Mouse (Mus musculus) heart, embryonic 16.5 days (tissue): ENCODE data around the gene Col1a2. TPM values are rescaled to one million over a fixed set of nuclear protein-coding genes. Genes with fewer than 3 reads are reported as not detected.

Source experiments
- ATAC-seq: fragments of 200-750 bp; cut with Nextera tagmentation; replicated peaks from 2 replicates; pipeline ENCODE4 v1.8.0; 2017; ENCODE audit warnings: moderate number of reproducible peaks; ENCODE audit not compliant: insufficient read depth, low FRiP score; ENCODE audit errors: extremely low read depth
- H3K27ac ChIP-seq: fragments of 300-500 bp; sonication (generic); 2 replicates; pipeline ENCODE4 v1.5.1; 2014; ENCODE audit warnings: mild to moderate bottlenecking, low read length, control low read depth, moderate library complexity
- H3K27me3 ChIP-seq: fragments of 300-500 bp; sonication (generic); 2 replicates; pipeline ENCODE4 v1.6.1; 2014; ENCODE audit warnings: low read length, mixed read lengths; ENCODE audit not compliant: control insufficient read depth, insufficient read depth
- H3K36me3 ChIP-seq: fragments of 300-500 bp; sonication (generic); 2 replicates; pipeline ENCODE4 v1.6.1; 2014; ENCODE audit not compliant: control insufficient read depth, insufficient read depth
- H3K4me1 ChIP-seq: fragments of 300-500 bp; sonication (generic); 2 replicates; pipeline ENCODE4 v1.6.1; 2014; ENCODE audit warnings: low read length, mixed read lengths; ENCODE audit not compliant: control insufficient read depth, insufficient read depth
- H3K4me2 ChIP-seq: fragments of 300-500 bp; sonication (generic); 2 replicates; pipeline ENCODE4 v1.6.1; 2014; ENCODE audit warnings: low read depth, mild to moderate bottlenecking, control low read depth, low read length
- H3K4me3 ChIP-seq: fragments of 300-500 bp; sonication (generic); 2 replicates; pipeline ENCODE4 v1.5.1; 2014; ENCODE audit warnings: mild to moderate bottlenecking, control low read depth, low read length
- H3K9ac ChIP-seq: fragments of 300-500 bp; sonication (generic); 2 replicates; pipeline ENCODE4 v1.6.1; 2014; ENCODE audit warnings: low read length, control low read depth
- H3K9me3 ChIP-seq: fragments of 300-500 bp; sonication (generic); replicated peaks from 2 replicates; pipeline ENCODE4 v1.6.1; 2016; ENCODE audit warnings: low read length; ENCODE audit not compliant: control insufficient read depth
- WGBS: fragments of 180-500 bp; shearing (Covaris S2); extraction: QIAGEN DNeasy Blood & Tissue Kit; methylation state at CpG from one replicate; pipeline ENCODE4 v1.1.7; 2014; 5-methylcytosine and 5-hydroxymethylcytosine counted together
- polyA plus RNA-seq: library from polyadenylated mRNA; unstranded; fragments of >200 nt; fragmentation: Nextera tagmentation; extraction: Ambion mirVana; gene quantifications from 2 replicates; pipeline ENCODE4 v1.2.1, GENCODE M21; 2015

The Col1a2 gene
- polyA plus RNA-seq, 1 experiment from 2014 or later = 382 TPM

DNA sequence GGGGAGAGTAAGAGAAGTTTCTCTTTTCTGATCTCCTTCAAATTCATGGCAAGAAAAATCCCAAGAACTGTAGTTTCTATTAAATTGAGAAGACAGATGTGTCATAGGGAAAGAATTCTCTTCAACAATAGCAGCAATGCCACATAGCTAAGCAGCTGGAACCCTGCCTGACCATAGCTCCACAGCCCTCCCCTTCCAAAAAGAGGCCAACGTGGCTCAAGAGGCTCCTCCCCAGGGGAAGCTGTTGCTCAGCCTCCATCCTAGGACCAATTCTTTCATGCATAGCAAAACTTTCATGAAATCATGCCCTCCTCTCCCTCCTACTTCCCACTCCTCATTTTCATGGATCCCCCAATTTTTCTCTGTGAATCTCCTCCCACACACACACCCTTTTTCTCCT is 16.3 kb upstream of the Col1a2 start:
- H3K27ac ChIP-seq = peak overlapping the region; percentile 85
- ATAC-seq = peak; percentile 47; the same call in 1 of the 2 replicates
- H3K4me1 ChIP-seq = peaks cover 14% of the 10 kb centered on the region
- 4% methylated on average over 1 of the region's 1 CpGs for WGBS
- H3K36me3 ChIP-seq = no peaks in the 10 kb centered on the region
- H3K9ac ChIP-seq = no peak overlapping the region
- peak overlapping the region; percentile 24 for H3K4me2 ChIP-seq
- H3K27me3 ChIP-seq = no peaks in the 10 kb centered on the region
- no peaks in the 10 kb centered on the region for H3K9me3 ChIP-seq
- no peak overlapping the region for H3K4me3 ChIP-seq

DNA sequence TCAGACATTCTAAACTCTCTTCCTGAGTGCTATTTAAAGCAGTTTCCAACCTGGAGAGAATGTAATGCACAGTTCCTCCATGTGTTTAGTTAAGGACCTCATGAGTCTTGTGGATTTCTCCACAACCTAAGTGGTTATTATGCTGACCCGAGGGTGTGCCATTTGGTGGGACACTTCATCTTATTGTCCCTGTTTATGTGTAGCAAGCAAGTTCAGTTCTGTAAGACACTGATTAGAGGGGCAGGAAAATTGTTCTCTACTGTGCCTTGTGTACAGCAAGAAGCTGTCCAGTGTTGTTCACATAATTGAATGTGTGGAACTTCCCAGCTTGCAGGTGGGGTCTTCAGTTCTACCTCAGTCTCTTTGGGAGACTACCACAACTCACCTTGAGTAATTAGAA is 15.6 kb upstream of the Col1a2 start:
- H3K4me1 ChIP-seq = peaks cover 14% of the 10 kb centered on the region
- H3K9ac ChIP-seq = peak overlapping the region; percentile 13; the same call in 1 of the 2 replicates
- H3K36me3 ChIP-seq = no peaks in the 10 kb centered on the region
- H3K27me3 ChIP-seq = no peaks in the 10 kb centered on the region
- H3K4me3 ChIP-seq = no peak overlapping the region
- H3K27ac ChIP-seq = peak overlapping the region; percentile 85
- peak overlapping the region; percentile 24 for H3K4me2 ChIP-seq
- 31% methylated on average over 1 of the region's 1 CpGs for WGBS
- no peaks in the 10 kb centered on the region for H3K9me3 ChIP-seq
- no peak for ATAC-seq

DNA sequence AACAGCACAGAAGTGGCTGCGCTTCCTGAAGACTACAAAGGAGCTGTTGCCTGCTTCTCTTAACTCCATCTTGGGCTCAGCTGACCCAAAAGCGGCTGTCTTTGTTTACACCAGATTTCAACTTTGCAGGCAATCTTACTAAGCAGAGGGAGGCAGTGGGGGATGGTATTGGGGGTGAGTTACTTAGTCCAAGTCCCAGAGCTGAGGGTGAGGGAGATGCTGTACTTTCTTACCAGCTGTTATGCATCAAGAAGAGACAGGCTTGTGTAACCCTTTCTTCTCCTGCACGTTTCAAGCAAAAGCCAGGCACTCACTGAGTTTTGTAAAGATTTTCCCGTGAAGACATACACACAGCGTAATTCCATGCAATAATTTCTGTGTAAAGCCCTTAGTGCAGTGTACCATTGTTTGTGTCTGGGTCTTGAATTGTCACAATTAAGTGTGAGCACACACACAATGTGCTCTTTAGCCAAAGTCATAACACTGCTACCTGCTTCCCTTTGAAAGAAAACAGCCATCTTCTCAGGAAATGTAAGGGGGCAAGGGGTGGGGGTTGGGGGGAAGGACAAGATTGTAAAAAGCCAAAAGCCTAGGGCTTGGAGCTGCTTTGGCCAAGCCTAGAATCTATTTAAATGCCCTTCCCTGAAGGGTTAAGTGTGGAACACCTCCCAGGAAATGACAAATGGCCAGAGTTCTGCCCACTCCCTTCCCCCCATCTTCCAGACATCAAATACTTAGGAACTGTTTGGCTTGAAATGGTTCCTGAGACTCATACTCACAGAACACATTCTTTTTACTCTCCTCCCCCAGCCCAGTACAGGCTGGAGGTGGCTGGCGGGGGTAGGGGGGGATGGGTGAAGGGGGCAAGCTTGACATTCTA is 15.0 kb upstream of the Col1a2 start:
- Histone ChIP-seq H3K4me2 (peak overlapping the region; percentile 24), H3K4me1 (peaks cover 12% of the 10 kb centered on the region), H3K36me3 (no peaks in the 10 kb centered on the region), H3K27me3 (no peaks in the 10 kb centered on the region), H3K27ac (peak overlapping the region; percentile 85), H3K9me3 (no peaks in the 10 kb centered on the region), H3K9ac (no peak overlapping the region), H3K4me3 (no peak overlapping the region)
- WGBS = 33% methylated on average over 6 of the region's 6 CpGs
- peak; percentile 87 for ATAC-seq

GRCm38 (mm10) chr6:4493666-4494065 is 10.9 kb upstream of the Col1a2 start:
- no peak for ATAC-seq
- no peaks in the 10 kb centered on the region for H3K36me3 ChIP-seq
- peaks cover 10% of the 10 kb centered on the region for H3K4me1 ChIP-seq
- no peak overlapping the region for H3K9ac ChIP-seq
- no peaks in the 10 kb centered on the region for H3K9me3 ChIP-seq
- no peak overlapping the region for H3K27ac ChIP-seq
- WGBS = 64% methylated on average over 2 of the region's 2 CpGs
- H3K4me3 ChIP-seq = no peak overlapping the region
- H3K27me3 ChIP-seq = no peaks in the 10 kb centered on the region
- H3K4me2 ChIP-seq = no peak overlapping the region

DNA sequence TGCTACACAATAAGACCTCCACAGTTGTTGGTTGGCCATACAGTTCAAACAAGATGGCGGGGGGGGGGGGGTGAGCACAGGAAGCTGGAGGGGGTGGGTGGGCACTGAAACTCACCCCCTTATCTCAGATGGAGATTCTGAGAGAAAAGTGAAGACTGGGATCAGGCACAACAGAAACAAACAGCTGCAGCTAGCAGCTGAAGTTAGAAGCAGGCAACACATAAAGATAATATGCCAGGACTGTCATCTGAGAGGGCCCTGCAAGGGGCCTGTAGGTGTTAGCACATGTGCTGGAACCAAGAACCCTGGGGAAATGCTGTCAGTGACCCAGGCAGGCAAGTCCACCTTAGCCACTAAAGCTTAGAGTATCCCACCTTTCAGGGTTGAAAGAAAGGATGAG is 8.2 kb upstream of the Col1a2 start:
- WGBS = 25% methylated on average over 1 of the region's 1 CpGs
- H3K9ac ChIP-seq = no peak overlapping the region
- H3K4me1 ChIP-seq = no peaks in the 10 kb centered on the region
- H3K4me2 ChIP-seq = no peak overlapping the region
- no peaks in the 10 kb centered on the region for H3K36me3 ChIP-seq
- H3K4me3 ChIP-seq = no peak overlapping the region
- no peaks in the 10 kb centered on the region for H3K9me3 ChIP-seq
- no peaks in the 10 kb centered on the region for H3K27me3 ChIP-seq
- no peak for ATAC-seq
- no peak overlapping the region for H3K27ac ChIP-seq

GRCm38 (mm10) chr6:4503106-4503505 is 1.5 kb upstream of the Col1a2 start:
- 0% methylated on average over 1 of the region's 1 CpGs for WGBS
- no peak for ATAC-seq
- Histone ChIP-seq H3K9me3 (no peaks in the 10 kb centered on the region), H3K4me3 (no peak overlapping the region), H3K27ac (peak overlapping the region; percentile 37; the same call in 1 of the 2 replicates), H3K36me3 (no peaks in the 10 kb centered on the region), H3K4me1 (peaks cover 4% of the 10 kb centered on the region; the same call in 1 of the 2 replicates), H3K9ac (no peak overlapping the region), H3K27me3 (0 out of 2 replicates have a peak, but pooled peaks cover 4% of the 10 kb centered on the region), H3K4me2 (0 out of 2 replicates have a peak overlapping the region, but pooled peaks have one; percentile 21)

DNA sequence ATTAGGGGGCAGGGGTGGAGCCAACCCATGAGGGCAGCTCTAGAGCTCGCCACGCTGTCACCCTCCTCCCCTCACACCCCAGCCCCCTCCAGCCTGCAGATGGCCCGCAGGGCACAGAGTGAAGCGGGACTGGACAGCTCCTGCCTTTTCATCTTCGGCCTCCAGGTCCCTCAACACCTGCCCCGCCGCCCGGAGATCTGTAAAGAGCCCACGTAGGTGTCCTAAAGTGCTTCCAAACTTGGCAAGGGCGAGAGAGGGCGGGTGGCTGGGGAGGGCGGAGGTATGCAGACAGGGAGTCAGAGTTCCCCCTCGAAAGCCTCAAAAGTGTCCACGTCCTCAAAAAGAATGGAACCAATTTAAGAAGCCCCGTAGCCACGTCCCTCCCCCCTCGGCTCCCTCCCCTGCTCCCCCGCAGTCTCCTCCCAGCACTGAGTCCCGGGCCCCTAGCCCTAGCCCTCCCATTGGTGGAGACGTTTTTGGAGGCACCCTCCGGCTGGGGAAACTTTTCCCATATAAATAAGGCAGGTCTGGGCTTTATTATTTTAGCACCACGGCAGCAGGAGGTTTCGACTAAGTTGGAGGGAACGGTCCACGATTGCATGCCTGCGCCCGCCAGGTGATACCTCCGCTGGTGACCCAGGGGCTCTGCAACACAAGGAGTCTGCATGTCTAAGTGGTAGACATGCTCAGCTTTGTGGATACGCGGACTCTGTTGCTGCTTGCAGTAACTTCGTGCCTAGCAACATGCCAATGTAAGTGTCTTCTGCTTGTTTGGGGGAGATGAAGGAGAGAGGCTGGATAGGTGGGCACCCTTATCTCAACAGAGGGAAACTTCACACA is 764 bp downstream of the Col1a2 start:
- peak overlapping the region; percentile 69 for H3K9ac ChIP-seq
- H3K4me3 ChIP-seq = peak overlapping the region; percentile 51
- H3K27me3 ChIP-seq = 0 out of 2 replicates have a peak, but pooled peaks cover 4% of the 10 kb centered on the region
- H3K9me3 ChIP-seq = no peaks in the 10 kb centered on the region
- ATAC-seq = peak; percentile 88
- peak overlapping the region; percentile 69 for H3K27ac ChIP-seq
- no peaks in the 10 kb centered on the region for H3K36me3 ChIP-seq
- H3K4me2 ChIP-seq = peak overlapping the region; percentile 91
- H3K4me1 ChIP-seq = peaks cover 4% of the 10 kb centered on the region; the same call in 1 of the 2 replicates
- WGBS = under 1% methylated on average over 31 of the region's 31 CpGs

DNA sequence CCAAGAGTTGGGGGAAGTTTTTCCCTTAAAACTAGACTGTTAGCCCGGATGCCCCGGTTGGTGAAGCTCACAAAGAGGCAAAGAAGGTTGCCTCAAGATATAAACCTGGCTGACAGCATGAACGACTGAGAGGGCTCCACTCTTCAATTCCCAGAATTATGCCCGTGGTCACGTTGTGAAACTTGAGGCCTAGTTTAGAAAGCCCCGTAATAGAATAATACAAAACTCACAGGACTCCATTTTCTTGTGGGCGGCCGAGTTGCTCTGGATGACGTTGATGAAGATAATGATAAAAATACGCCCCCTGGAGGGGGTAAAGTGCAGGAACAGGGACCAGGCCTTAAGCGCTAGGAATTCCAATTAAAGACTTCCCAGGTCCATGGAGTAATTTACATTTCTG is 1.5 kb downstream of the Col1a2 start:
- ATAC-seq = no peak
- Histone ChIP-seq H3K9ac (peak overlapping the region; percentile 69), H3K27me3 (0 out of 2 replicates have a peak, but pooled peaks cover 4% of the 10 kb centered on the region), H3K9me3 (no peaks in the 10 kb centered on the region), H3K27ac (peak overlapping the region; percentile 69), H3K4me3 (peak overlapping the region; percentile 51), H3K4me2 (peak overlapping the region; percentile 91), H3K36me3 (no peaks in the 10 kb centered on the region), H3K4me1 (peaks cover 4% of the 10 kb centered on the region; the same call in 1 of the 2 replicates)
- WGBS = 9% methylated on average over 11 of the region's 11 CpGs
